Mouse (Mus musculus): ENCODE results near the gene Safb2. TPM values are rescaled to one million over a fixed set of nuclear protein-coding genes. Genes with fewer than 3 reads are reported as not detected.

Safb2 gene
- polyA plus RNA-seq, 1 experiment, result 35.3 TPM

- Histone ChIP-seq H3ac (ENCODE audit: control insufficient read depth, insufficient read length) (no peak overlapping the region), H3K4me3 (no peak overlapping the region), H3K4me2 (ENCODE audit: low read depth) (no peak overlapping the region), H3K79me2 (ENCODE audit: control insufficient read depth, insufficient read depth) (peaks cover 53% of the 10 kb centered on the region), H3K27me3 (ENCODE audit: control insufficient read depth, insufficient read depth, insufficient read length) (no peaks in the 10 kb centered on the region), H3K36me3 (ENCODE audit: control insufficient read depth, insufficient read depth) (peaks cover 15% of the 10 kb centered on the region)
- no peak for TF ChIP-seq USF1 (IDR thresholded peaks at IDR 0.05; ENCODE audit: low read depth)
- peak; percentile 11 for TF ChIP-seq POLR2AphosphoS2 (IDR thresholded peaks at IDR 0.05; ENCODE audit: insufficient read length, low read depth)
Observed at GRCm38 (mm10) chr17:56611861-56612564, 27.6 kb upstream of the Safb2 start.

GRCm38 (mm10) chr17:56611323-56611722 lies 26.9 kb upstream of the Safb2 start:
- Histone ChIP-seq H3K36me3 (ENCODE audit: control insufficient read depth, insufficient read depth) (peaks cover 15% of the 10 kb centered on the region), H3ac (ENCODE audit: control insufficient read depth, insufficient read length) (no peak overlapping the region), H3K4me3 (no peak overlapping the region), H3K79me2 (ENCODE audit: control insufficient read depth, insufficient read depth) (peaks cover 47% of the 10 kb centered on the region), H3K27me3 (ENCODE audit: control insufficient read depth, insufficient read depth, insufficient read length) (no peaks in the 10 kb centered on the region), H3K4me2 (ENCODE audit: low read depth) (no peak overlapping the region)
- TF ChIP-seq POLR2A (IDR thresholded peaks at IDR 0.05; ENCODE audit: insufficient read length, low read depth) (no peak), TCF3 (IDR thresholded peaks at IDR 0.05; ENCODE audit: insufficient read length, low read depth) (no peak), MYOG (IDR thresholded peaks at IDR 0.05; ENCODE audit: control insufficient read depth in 1 of 3, insufficient read depth in 1 of 3, insufficient read length in 2 of 3, low read depth in 2 of 3) (no peak), SRF (IDR thresholded peaks at IDR 0.05; ENCODE audit: control insufficient read depth, insufficient read length, low read depth) (no peak), MYOD1 (IDR thresholded peaks at IDR 0.05; ENCODE audit: control insufficient read depth in 1 of 3, insufficient read length in 2 of 3, low read depth in 2 of 3) (no peak), E2F4 (IDR thresholded peaks at IDR 0.05; ENCODE audit: insufficient read depth) (no peak), POLR2AphosphoS2 (IDR thresholded peaks at IDR 0.05; ENCODE audit: insufficient read length, low read depth) (no peak), TCF12 (IDR thresholded peaks at IDR 0.05; ENCODE audit: insufficient read depth, poor library complexity, severe bottlenecking) (no peak), REST (IDR thresholded peaks at IDR 0.05; ENCODE audit: insufficient read depth, insufficient read length) (no peak), USF1 (IDR thresholded peaks at IDR 0.05; ENCODE audit: low read depth) (no peak), CEBPB (IDR thresholded peaks at IDR 0.05; ENCODE audit: insufficient read depth, poor library complexity, severe bottlenecking) (no peak), MAX (IDR thresholded peaks at IDR 0.05; ENCODE audit: low read depth) (no peak)

GRCm38 (mm10) chr17:56609452-56610171 lies 25.2 kb upstream of the Safb2 start, which contains the start of gene 2410015M20Rik:
2410015M20Rik (minus strand) TSS chr17:56609771.
- H3K4me2 ChIP-seq (ENCODE audit: low read depth), result peak within 1 kb of the TSS; percentile 93
- H3K4me3 ChIP-seq, result peak within 1 kb of the TSS; percentile 92
- H3ac ChIP-seq (ENCODE audit: control insufficient read depth, insufficient read length), result peak within 1 kb of the TSS; percentile 5
- no peaks in the 10 kb centered on the region for H3K27me3 ChIP-seq (ENCODE audit: control insufficient read depth, insufficient read depth, insufficient read length)
- no peak for TF ChIP-seq TCF3 (IDR thresholded peaks at IDR 0.05; ENCODE audit: insufficient read length, low read depth)
- TF ChIP-seq MAX (IDR thresholded peaks at IDR 0.05; ENCODE audit: low read depth), result no peak
- TF ChIP-seq MYOD1 (IDR thresholded peaks at IDR 0.05; ENCODE audit: control insufficient read depth in 1 of 3, insufficient read length in 2 of 3, low read depth in 2 of 3), result no peak
- no peak for TF ChIP-seq E2F4 (IDR thresholded peaks at IDR 0.05; ENCODE audit: insufficient read depth)
- TF ChIP-seq MYOG (IDR thresholded peaks at IDR 0.05; ENCODE audit: control insufficient read depth in 1 of 3, insufficient read depth in 1 of 3, insufficient read length in 2 of 3, low read depth in 2 of 3), result no peak
- peak; percentile 89 for TF ChIP-seq POLR2A (IDR thresholded peaks at IDR 0.05; ENCODE audit: insufficient read length, low read depth)
- TF ChIP-seq SRF (IDR thresholded peaks at IDR 0.05; ENCODE audit: control insufficient read depth, insufficient read length, low read depth), result peak; percentile 97
- no peak for TF ChIP-seq REST (IDR thresholded peaks at IDR 0.05; ENCODE audit: insufficient read depth, insufficient read length)
- TF ChIP-seq CEBPB (IDR thresholded peaks at IDR 0.05; ENCODE audit: insufficient read depth, poor library complexity, severe bottlenecking), result no peak
- TF ChIP-seq USF1 (IDR thresholded peaks at IDR 0.05; ENCODE audit: low read depth), result peak; percentile 30
- TF ChIP-seq POLR2AphosphoS2 (IDR thresholded peaks at IDR 0.05; ENCODE audit: insufficient read length, low read depth), result peak; percentile 87
- no peak for TF ChIP-seq TCF12 (IDR thresholded peaks at IDR 0.05; ENCODE audit: insufficient read depth, poor library complexity, severe bottlenecking)
- H3K79me2 ChIP-seq (ENCODE audit: control insufficient read depth, insufficient read depth), result peaks cover 30% of the 10 kb centered on the region
- peaks cover 25% of the 10 kb centered on the region for H3K36me3 ChIP-seq (ENCODE audit: control insufficient read depth, insufficient read depth)

GRCm38 (mm10) chr17:56608699-56609098 lies 24.3 kb upstream of the Safb2 start:
- Histone ChIP-seq H3K4me3 (peak overlapping the region; percentile 92), H3K79me2 (ENCODE audit: control insufficient read depth, insufficient read depth) (peaks cover 23% of the 10 kb centered on the region), H3K36me3 (ENCODE audit: control insufficient read depth, insufficient read depth) (peaks cover 27% of the 10 kb centered on the region), H3K27me3 (ENCODE audit: control insufficient read depth, insufficient read depth, insufficient read length) (no peaks in the 10 kb centered on the region), H3K4me2 (ENCODE audit: low read depth) (peak overlapping the region; percentile 93), H3ac (ENCODE audit: control insufficient read depth, insufficient read length) (peak overlapping the region; percentile 5)
- TF ChIP-seq REST (IDR thresholded peaks at IDR 0.05; ENCODE audit: insufficient read depth, insufficient read length), result no peak
- no peak for TF ChIP-seq MYOD1 (IDR thresholded peaks at IDR 0.05; ENCODE audit: control insufficient read depth in 1 of 3, insufficient read length in 2 of 3, low read depth in 2 of 3)
- no peak for TF ChIP-seq USF1 (IDR thresholded peaks at IDR 0.05; ENCODE audit: low read depth)
- peak; percentile 29 for TF ChIP-seq POLR2AphosphoS2 (IDR thresholded peaks at IDR 0.05; ENCODE audit: insufficient read length, low read depth)
- no peak for TF ChIP-seq MAX (IDR thresholded peaks at IDR 0.05; ENCODE audit: low read depth)
- peak; percentile 41 for TF ChIP-seq POLR2A (IDR thresholded peaks at IDR 0.05; ENCODE audit: insufficient read length, low read depth)
- no peak for TF ChIP-seq E2F4 (IDR thresholded peaks at IDR 0.05; ENCODE audit: insufficient read depth)
- TF ChIP-seq TCF12 (IDR thresholded peaks at IDR 0.05; ENCODE audit: insufficient read depth, poor library complexity, severe bottlenecking), result no peak
- TF ChIP-seq SRF (IDR thresholded peaks at IDR 0.05; ENCODE audit: control insufficient read depth, insufficient read length, low read depth), result no peak
- no peak for TF ChIP-seq TCF3 (IDR thresholded peaks at IDR 0.05; ENCODE audit: insufficient read length, low read depth)
- TF ChIP-seq MYOG (IDR thresholded peaks at IDR 0.05; ENCODE audit: control insufficient read depth in 1 of 3, insufficient read depth in 1 of 3, insufficient read length in 2 of 3, low read depth in 2 of 3), result no peak

Measured in myocyte (in vitro differentiated cells).